Mouse (Mus musculus) intestine, postnatal 0 days (tissue): ENCODE data around the gene Tesk2. TPM values are rescaled to one million over a fixed set of nuclear protein-coding genes. Genes with fewer than 3 reads are reported as not detected.

ENCODE experiments used
- ATAC-seq: fragments of 200-750 bp; cut with Nextera tagmentation; 2 replicates; pipeline ENCODE4 v1.8.0; 2017; ENCODE audit warnings: mild to moderate bottlenecking, moderate TSS enrichment, moderate library complexity
- H3K27ac ChIP-seq: fragments of 300-500 bp; sonication (generic); 2 replicates; pipeline ENCODE4 v1.5.1; 2014; ENCODE audit warnings: mild to moderate bottlenecking, low read depth, low read length, moderate library complexity
- H3K27me3 ChIP-seq: fragments of 300-500 bp; sonication (generic); replicated peaks from 2 replicates; pipeline ENCODE4 v1.6.1; 2014; ENCODE audit warnings: low read length, mixed read lengths; ENCODE audit not compliant: control insufficient read depth, insufficient read depth
- H3K36me3 ChIP-seq: fragments of 300-500 bp; sonication (generic); 2 replicates; pipeline ENCODE4 v1.6.1; 2014; ENCODE audit warnings: mild to moderate bottlenecking, moderate library complexity; ENCODE audit not compliant: control insufficient read depth, insufficient read depth
- H3K4me1 ChIP-seq: fragments of 300-500 bp; sonication (generic); replicated peaks from 2 replicates; pipeline ENCODE4 v1.6.1; 2014; ENCODE audit warnings: antibody characterized with exemption, low read length, mixed read lengths; ENCODE audit not compliant: control insufficient read depth, insufficient read depth
- H3K4me2 ChIP-seq: fragments of 300-500 bp; sonication (generic); replicated peaks from 2 replicates; pipeline ENCODE4 v1.6.1; 2014; ENCODE audit warnings: low read depth, mild to moderate bottlenecking, moderate library complexity
- H3K4me3 ChIP-seq: fragments of 300-500 bp; sonication (generic); 2 replicates; pipeline ENCODE4 v1.5.1; 2014; ENCODE audit warnings: low read depth, low read length
- H3K9ac ChIP-seq: fragments of 300-500 bp; sonication (generic); 2 replicates; pipeline ENCODE4 v1.6.1; 2014; ENCODE audit warnings: mild to moderate bottlenecking, low read depth, low read length
- H3K9me3 ChIP-seq: fragments of 300-500 bp; sonication (generic); 2 replicates; pipeline ENCODE4 v1.6.1; 2016; ENCODE audit warnings: mixed run types; ENCODE audit not compliant: control insufficient read depth
- CTCF ChIP-seq: sonication (generic); IDR thresholded peaks from 2 replicates; pipeline ENCODE4 v1.5.1; 2016; ENCODE audit warnings: low read depth, mild to moderate bottlenecking, control low read depth, antibody characterized with exemption, moderate library complexity
- WGBS: fragments of 180-500 bp; shearing (Covaris S2); extraction: QIAGEN DNeasy Blood & Tissue Kit; methylation state at CpG from one replicate; pipeline ENCODE4 v1.1.7; 2014; 5-methylcytosine and 5-hydroxymethylcytosine counted together
- polyA plus RNA-seq: library from polyadenylated mRNA; unstranded; fragments of >200 nt; fragmentation: Nextera tagmentation; extraction: Ambion mirVana; gene quantifications from 2 replicates; pipeline ENCODE4 v1.2.1, GENCODE M21; 2015

Gene Tesk2
- polyA plus RNA-seq, 1 experiment from 2014 or later = 6.6 TPM

DNA sequence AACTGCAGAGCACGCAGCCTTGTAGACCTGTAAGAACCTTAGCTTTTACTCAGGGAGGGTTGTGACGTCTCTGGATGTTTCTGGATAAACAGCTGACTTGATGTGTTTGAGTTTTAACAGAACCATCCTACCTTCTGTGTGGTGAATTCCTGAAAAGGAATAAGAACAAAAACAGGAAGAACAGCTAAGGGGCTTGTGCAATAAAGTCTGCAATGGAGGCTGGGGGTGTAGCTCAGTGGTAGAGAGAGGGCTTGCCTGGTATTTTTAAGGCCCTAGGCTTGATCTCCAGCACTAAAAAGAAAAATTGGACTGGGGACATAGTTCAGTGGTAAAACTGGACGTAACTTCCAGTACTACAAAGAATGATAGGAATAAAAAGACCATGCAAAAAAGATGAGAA lies 56.3 kb downstream of the Tesk2 start:
- H3K4me3 ChIP-seq = no peak overlapping the region
- no peaks in the 10 kb centered on the region for H3K4me1 ChIP-seq
- no peak for ATAC-seq
- no peak overlapping the region for H3K27ac ChIP-seq
- H3K36me3 ChIP-seq = no peaks in the 10 kb centered on the region
- no peak for TF ChIP-seq CTCF
- no peaks in the 10 kb centered on the region for H3K9me3 ChIP-seq
- no peak overlapping the region for H3K9ac ChIP-seq
- WGBS = 87% methylated on average over 3 of the region's 3 CpGs
- H3K4me2 ChIP-seq = no peak overlapping the region
- no peaks in the 10 kb centered on the region for H3K27me3 ChIP-seq

- no peak overlapping the region for H3K4me2 ChIP-seq
- no peaks in the 10 kb centered on the region for H3K9me3 ChIP-seq
- H3K27me3 ChIP-seq = no peaks in the 10 kb centered on the region
- H3K4me3 ChIP-seq = no peak overlapping the region
- no peak for ATAC-seq
- no peak for TF ChIP-seq CTCF
- no peak overlapping the region for H3K9ac ChIP-seq
- no peaks in the 10 kb centered on the region for H3K4me1 ChIP-seq
- H3K36me3 ChIP-seq = no peaks in the 10 kb centered on the region
- H3K27ac ChIP-seq = no peak overlapping the region
- WGBS = 67% methylated on average over 2 of the region's 2 CpGs
Observed at GRCm38 (mm10) chr4:116780541-116780940, 59.8 kb downstream of the Tesk2 start.

DNA sequence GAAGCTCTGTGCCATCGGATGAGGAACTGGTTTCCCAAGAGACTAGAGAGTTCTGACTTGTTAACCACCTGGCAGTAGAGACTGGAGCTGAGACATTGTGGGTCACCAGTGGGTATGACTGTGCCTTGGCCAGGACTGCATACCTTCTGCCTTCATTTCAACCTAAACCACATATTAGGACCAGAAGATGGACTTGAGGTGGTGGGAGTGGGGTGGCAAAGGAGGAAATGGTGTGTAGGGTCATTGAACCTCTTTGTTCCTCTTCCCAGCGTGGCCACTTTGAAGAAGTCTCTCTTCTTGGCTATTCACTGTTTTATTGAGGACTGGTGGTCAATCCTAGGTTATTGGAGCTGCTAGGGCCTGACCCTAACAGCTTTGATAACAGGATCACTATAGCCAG lies 60.6 kb downstream of the Tesk2 start:
- no peak for ATAC-seq
- H3K4me3 ChIP-seq = no peak overlapping the region
- no peak overlapping the region for H3K9ac ChIP-seq
- no peak for TF ChIP-seq CTCF
- H3K9me3 ChIP-seq = no peaks in the 10 kb centered on the region
- H3K4me1 ChIP-seq = no peaks in the 10 kb centered on the region
- 59% methylated on average over 2 of the region's 2 CpGs for WGBS
- no peak overlapping the region for H3K27ac ChIP-seq
- H3K4me2 ChIP-seq = no peak overlapping the region
- no peaks in the 10 kb centered on the region for H3K27me3 ChIP-seq
- H3K36me3 ChIP-seq = no peaks in the 10 kb centered on the region

DNA sequence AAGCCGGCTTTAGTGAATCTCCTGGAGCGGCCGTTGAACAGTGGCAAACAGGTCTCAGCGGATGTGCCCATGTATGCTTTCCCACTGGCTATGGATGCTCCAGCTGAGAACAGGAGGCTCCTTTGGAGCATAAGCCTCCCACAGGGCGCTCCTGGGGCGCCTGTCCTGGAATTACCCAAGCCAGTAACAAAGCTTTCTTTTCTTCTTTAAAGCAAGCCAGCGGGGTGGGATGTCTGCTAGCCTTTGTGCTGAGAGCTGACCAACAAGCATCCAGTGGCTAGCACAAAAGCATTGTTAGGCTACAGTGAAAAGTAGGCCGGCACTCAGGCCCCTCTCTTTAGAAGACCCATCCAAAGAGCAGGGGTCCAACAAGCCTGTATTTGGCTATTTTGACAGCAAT lies 61.4 kb downstream of the Tesk2 start:
- H3K9me3 ChIP-seq = no peaks in the 10 kb centered on the region
- ATAC-seq = no peak
- H3K9ac ChIP-seq = no peak overlapping the region
- H3K27me3 ChIP-seq = no peaks in the 10 kb centered on the region
- no peak overlapping the region for H3K4me2 ChIP-seq
- no peak overlapping the region for H3K27ac ChIP-seq
- WGBS = 54% methylated on average over 8 of the region's 8 CpGs
- no peaks in the 10 kb centered on the region for H3K36me3 ChIP-seq
- no peak for TF ChIP-seq CTCF
- H3K4me1 ChIP-seq = no peaks in the 10 kb centered on the region
- no peak overlapping the region for H3K4me3 ChIP-seq

- Histone ChIP-seq H3K27me3 (no peaks in the 10 kb centered on the region), H3K4me3 (no peak overlapping the region), H3K27ac (no peak overlapping the region), H3K4me1 (no peaks in the 10 kb centered on the region), H3K36me3 (no peaks in the 10 kb centered on the region), H3K4me2 (no peak overlapping the region), H3K9me3 (no peaks in the 10 kb centered on the region), H3K9ac (no peak overlapping the region)
- TF ChIP-seq CTCF = peak; percentile 49
- 100% methylated on average over 1 of the region's 1 CpGs for WGBS
- ATAC-seq = no peak
Observed at GRCm38 (mm10) chr4:116786587-116786986, 65.8 kb downstream of the Tesk2 start.

GRCm38 (mm10) chr4:116787985-116788760 lies 67.4 kb downstream of the Tesk2 start:
- peak; percentile 32; the same call in 1 of the 2 replicates for TF ChIP-seq CTCF
- Histone ChIP-seq H3K9me3 (no peaks in the 10 kb centered on the region), H3K4me2 (no peak overlapping the region), H3K36me3 (no peaks in the 10 kb centered on the region; the same call in 1 of the 2 replicates), H3K4me1 (no peaks in the 10 kb centered on the region), H3K27me3 (no peaks in the 10 kb centered on the region), H3K27ac (no peak overlapping the region), H3K4me3 (no peak overlapping the region), H3K9ac (no peak overlapping the region)
- no peak for ATAC-seq
- 50% methylated on average over 7 of the region's 7 CpGs for WGBS
